Mouse (Mus musculus) forebrain, embryonic 16.5 days (tissue): ENCODE measurements at regions not wholly inside any gene's neighbourhood (a gene's known extent, or its start where the extent isn't known, plus 50 kb on each side); places are given as distances from the start of the nearest gene placed in this dataset.
A peak's percentile ranks its signal among the peaks of the same experiment; 100 is the strongest.
"Not testable (repeated sequence)": the region's sequence is repeated elsewhere in the genome, so short reads cannot be mapped to it uniquely, and the experiment has no call there.

Experiments
- ATAC-seq: fragments of 200-750 bp; cut with Nextera tagmentation; 2 replicates; pipeline ENCODE4 v1.8.0; 2017; ENCODE audit warnings: mild to moderate bottlenecking, moderate library complexity
- H3K27ac ChIP-seq: fragments of 300-500 bp; sonication (generic); 2 replicates; pipeline ENCODE4 v1.5.1; 2014; ENCODE audit warnings: low read length, control low read depth
- H3K27me3 ChIP-seq: fragments of 300-500 bp; sonication (generic); replicated peaks from 2 replicates; pipeline ENCODE4 v1.6.1; 2014; ENCODE audit warnings: low read length; ENCODE audit not compliant: control insufficient read depth, insufficient read depth
- H3K36me3 ChIP-seq: fragments of 300-500 bp; sonication (generic); 2 replicates; pipeline ENCODE4 v1.6.1; 2014; ENCODE audit not compliant: control insufficient read depth, insufficient read depth
- H3K4me1 ChIP-seq: fragments of 300-500 bp; sonication (generic); replicated peaks from 2 replicates; pipeline ENCODE4 v1.6.1; 2014; ENCODE audit warnings: low read length; ENCODE audit not compliant: control insufficient read depth, insufficient read depth
- H3K4me2 ChIP-seq: fragments of 300-500 bp; sonication (generic); 2 replicates; pipeline ENCODE4 v1.6.1; 2014; ENCODE audit warnings: mild to moderate bottlenecking, low read length, control low read depth
- H3K4me3 ChIP-seq: fragments of 300-500 bp; sonication (generic); replicated peaks from 2 replicates; pipeline ENCODE4 v1.5.1; 2014; ENCODE audit warnings: mild to moderate bottlenecking, low read length, control low read depth
- H3K9ac ChIP-seq: fragments of 300-500 bp; sonication (generic); replicated peaks from 2 replicates; pipeline ENCODE4 v1.6.1; 2014; ENCODE audit warnings: low read depth, low read length, control low read depth
- H3K9me3 ChIP-seq: fragments of 300-500 bp; sonication (generic); 2 replicates; pipeline ENCODE4 v1.6.1; 2016; ENCODE audit warnings: low read length; ENCODE audit not compliant: control insufficient read depth
- WGBS: fragments of 180-500 bp; shearing (Covaris S2); extraction: QIAGEN DNeasy Blood & Tissue Kit; methylation state at CpG from one replicate; pipeline ENCODE4 v1.1.7; 2014; 5-methylcytosine and 5-hydroxymethylcytosine counted together

DNA sequence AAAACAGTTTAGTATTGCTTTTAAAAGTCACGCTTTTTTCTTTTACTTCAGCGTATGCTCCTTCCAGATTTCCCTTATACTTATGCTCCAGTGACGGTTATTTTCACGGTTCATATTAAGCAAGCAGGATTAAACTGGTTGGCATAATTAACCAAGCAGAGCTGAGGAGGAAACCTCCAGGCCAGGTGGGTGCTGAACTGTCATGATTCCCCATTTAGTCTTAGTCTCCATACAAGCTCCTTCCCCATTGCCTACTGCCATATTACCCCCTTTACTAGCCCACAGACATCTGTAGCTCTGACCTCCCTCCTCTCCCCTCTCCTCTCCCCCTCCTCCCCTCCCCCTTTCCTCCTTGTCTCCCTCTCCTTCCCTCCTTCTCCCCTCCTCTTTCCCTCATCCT, 621.9 kb upstream of the Chrm3 start:
- no peaks in the 10 kb centered on the region for H3K36me3 ChIP-seq
- H3K4me3 ChIP-seq, result no peak overlapping the region
- H3K9me3 ChIP-seq, result no peaks in the 10 kb centered on the region
- H3K4me1 ChIP-seq, result no peaks in the 10 kb centered on the region
- no peak for ATAC-seq
- 75% methylated on average over 4 of the region's 4 CpGs for WGBS
- no peak overlapping the region for H3K27ac ChIP-seq
- no peak overlapping the region for H3K9ac ChIP-seq
- H3K4me2 ChIP-seq, result no peak overlapping the region
- no peaks in the 10 kb centered on the region for H3K27me3 ChIP-seq

DNA sequence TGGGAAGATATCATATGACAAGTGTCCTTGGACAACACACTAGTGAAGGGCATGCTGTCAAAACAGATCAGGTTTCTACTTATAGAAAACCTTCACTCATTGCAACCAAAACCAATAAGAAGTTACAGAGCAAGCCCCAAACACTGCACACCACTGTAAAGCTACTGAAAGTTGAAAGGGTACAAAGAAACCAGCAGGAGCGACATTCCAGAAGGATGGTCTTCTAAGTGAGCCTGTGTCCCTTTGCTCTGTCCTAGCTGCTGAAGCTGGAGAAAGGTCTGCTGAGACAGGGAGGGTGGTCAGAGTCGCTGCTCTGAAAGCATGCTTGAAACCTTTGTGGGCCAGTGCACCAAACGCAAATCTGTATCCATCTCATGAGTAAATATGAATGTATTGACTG, 611.3 kb upstream of the Chrm3 start:
- no peaks in the 10 kb centered on the region for H3K9me3 ChIP-seq
- H3K4me2 ChIP-seq, result no peak overlapping the region
- H3K27me3 ChIP-seq, result no peaks in the 10 kb centered on the region
- no peak for ATAC-seq
- 69% methylated on average over 3 of the region's 3 CpGs for WGBS
- no peaks in the 10 kb centered on the region for H3K4me1 ChIP-seq
- no peak overlapping the region for H3K9ac ChIP-seq
- no peak overlapping the region for H3K4me3 ChIP-seq
- no peaks in the 10 kb centered on the region for H3K36me3 ChIP-seq
- H3K27ac ChIP-seq, result no peak overlapping the region

DNA sequence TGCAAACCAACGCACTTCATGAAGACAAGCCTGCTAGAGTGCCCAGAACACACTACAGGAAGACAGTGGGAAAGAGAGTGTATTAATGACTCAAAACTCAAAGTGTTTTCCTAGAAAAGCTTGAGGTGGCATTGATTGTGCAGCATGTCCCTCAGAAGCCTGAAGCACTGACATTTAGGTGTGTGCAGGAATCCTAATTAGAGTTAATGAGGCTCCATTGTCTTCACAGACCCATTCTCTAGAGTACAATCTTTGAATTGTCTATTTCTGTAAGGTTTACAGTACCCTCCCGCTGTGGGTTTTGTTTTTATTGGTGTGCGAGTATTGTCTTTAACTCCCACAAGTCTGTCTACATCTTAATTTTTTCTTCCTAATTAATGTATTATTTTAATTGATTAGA, 610.1 kb upstream of the Chrm3 start:
- ATAC-seq, result no peak
- H3K4me3 ChIP-seq, result no peak overlapping the region
- H3K4me2 ChIP-seq, result no peak overlapping the region
- no peaks in the 10 kb centered on the region for H3K4me1 ChIP-seq
- 60% methylated on average over 3 of the region's 3 CpGs for WGBS
- H3K9ac ChIP-seq, result no peak overlapping the region
- H3K9me3 ChIP-seq, result no peaks in the 10 kb centered on the region
- no peaks in the 10 kb centered on the region for H3K36me3 ChIP-seq
- H3K27ac ChIP-seq, result no peak overlapping the region
- no peaks in the 10 kb centered on the region for H3K27me3 ChIP-seq

DNA sequence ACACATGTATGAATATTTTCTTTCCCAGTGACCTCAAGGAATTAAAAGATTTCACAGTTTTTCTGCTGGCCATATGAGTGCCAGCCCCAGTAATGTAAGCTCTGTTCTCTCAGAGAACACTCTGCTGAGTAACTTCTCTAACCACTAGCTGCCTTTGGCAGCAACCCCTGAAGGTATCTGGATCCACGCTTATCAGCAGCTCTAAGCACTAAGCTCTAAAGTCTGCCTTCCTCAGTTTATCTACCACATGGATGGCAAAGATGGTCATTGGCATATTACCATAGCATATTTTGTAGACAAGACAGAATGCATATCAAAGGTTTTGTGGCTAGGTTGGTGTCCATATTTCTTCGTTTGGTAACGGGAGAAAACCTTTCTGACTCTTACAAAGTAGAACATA, 592.3 kb upstream of the Chrm3 start:
- Histone ChIP-seq H3K27ac (no peak overlapping the region), H3K9ac (no peak overlapping the region), H3K4me3 (no peak overlapping the region), H3K4me2 (no peak overlapping the region), H3K9me3 (no peaks in the 10 kb centered on the region), H3K36me3 (no peaks in the 10 kb centered on the region), H3K4me1 (no peaks in the 10 kb centered on the region), H3K27me3 (no peaks in the 10 kb centered on the region)
- no peak for ATAC-seq
- WGBS, result over 99% methylated on average over 3 of the region's 3 CpGs

DNA sequence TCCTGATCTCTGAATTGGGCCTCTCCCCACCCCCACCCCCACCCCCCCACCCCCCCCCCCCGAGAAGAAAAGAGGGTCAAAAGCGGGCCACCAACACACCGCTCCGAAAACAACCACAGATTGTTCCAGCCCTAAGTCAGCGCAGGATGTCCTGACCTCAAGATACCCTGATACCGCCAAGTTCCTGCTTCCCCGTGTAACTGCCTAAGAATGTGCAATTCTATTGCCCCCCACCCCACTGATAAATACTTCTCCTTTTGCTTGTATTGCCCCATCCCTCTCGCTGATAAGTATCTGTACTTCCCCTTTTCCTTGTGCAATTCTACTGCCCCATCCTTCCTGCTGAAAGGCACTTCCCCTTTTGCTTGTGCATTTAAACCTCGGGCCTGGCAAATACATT, 590.0 kb upstream of the Chrm3 start:
- not testable (repeated sequence) for H3K9me3 ChIP-seq, H3K36me3 ChIP-seq, H3K4me2 ChIP-seq, ATAC-seq, H3K4me1 ChIP-seq, H3K4me3 ChIP-seq, H3K27me3 ChIP-seq, H3K9ac ChIP-seq, H3K27ac ChIP-seq
- WGBS, result 90% methylated on average over 7 of the region's 9 CpGs

DNA sequence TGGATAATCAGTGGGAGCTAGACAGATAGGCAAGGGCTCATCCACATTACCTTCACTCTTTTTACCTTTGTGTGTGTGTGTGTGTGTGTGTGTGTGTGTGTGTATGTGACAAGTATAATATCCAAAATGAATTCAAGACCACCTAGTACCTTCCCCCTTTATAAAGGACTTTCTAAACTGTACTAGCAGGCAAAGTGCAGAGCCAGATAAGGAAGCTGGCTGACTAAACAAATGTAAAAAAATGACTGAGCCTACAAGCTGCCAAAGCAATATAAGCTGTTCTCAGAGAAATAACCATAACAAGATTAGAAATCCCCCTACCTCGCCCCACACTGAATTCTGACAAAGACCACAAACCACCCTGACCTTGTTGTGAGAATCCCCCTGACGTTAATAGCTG, 586.8 kb upstream of the Chrm3 start:
- H3K9me3 ChIP-seq, result no peaks in the 10 kb centered on the region
- no peak overlapping the region for H3K9ac ChIP-seq
- H3K4me3 ChIP-seq, result no peak overlapping the region
- ATAC-seq, result no peak
- H3K4me1 ChIP-seq, result no peaks in the 10 kb centered on the region; the same call in 1 of the 2 replicates
- no peak overlapping the region for H3K4me2 ChIP-seq
- H3K27ac ChIP-seq, result no peak overlapping the region
- no peaks in the 10 kb centered on the region for H3K27me3 ChIP-seq
- H3K36me3 ChIP-seq, result no peaks in the 10 kb centered on the region
- WGBS, result 78% methylated on average over 2 of the region's 2 CpGs

DNA sequence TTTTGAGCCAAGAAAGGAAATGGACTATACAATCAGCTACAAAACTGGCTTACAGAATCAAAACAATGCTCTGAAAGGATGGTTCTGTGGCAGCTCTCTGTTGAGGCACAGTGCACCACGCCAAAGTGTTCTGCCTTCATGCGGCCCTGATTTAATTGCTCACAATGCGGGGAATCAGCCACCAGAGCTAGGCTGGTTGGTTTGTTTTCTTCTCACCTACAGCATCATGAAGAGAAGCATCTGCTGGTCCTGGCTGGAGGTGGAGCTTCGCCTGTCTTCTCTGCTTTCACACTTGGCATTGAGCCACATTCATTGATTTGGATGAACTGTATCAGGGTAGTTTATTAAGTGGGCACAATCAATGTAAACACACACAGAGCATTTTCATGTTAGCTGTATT, 583.2 kb upstream of the Chrm3 start:
- Histone ChIP-seq H3K36me3 (no peaks in the 10 kb centered on the region), H3K27me3 (no peaks in the 10 kb centered on the region), H3K4me3 (no peak overlapping the region), H3K4me2 (no peak overlapping the region), H3K9me3 (no peaks in the 10 kb centered on the region), H3K4me1 (no peaks in the 10 kb centered on the region; the same call in 1 of the 2 replicates), H3K9ac (no peak overlapping the region), H3K27ac (no peak overlapping the region)
- WGBS, result 32% methylated on average over 4 of the region's 4 CpGs
- ATAC-seq, result peak; percentile 86

DNA sequence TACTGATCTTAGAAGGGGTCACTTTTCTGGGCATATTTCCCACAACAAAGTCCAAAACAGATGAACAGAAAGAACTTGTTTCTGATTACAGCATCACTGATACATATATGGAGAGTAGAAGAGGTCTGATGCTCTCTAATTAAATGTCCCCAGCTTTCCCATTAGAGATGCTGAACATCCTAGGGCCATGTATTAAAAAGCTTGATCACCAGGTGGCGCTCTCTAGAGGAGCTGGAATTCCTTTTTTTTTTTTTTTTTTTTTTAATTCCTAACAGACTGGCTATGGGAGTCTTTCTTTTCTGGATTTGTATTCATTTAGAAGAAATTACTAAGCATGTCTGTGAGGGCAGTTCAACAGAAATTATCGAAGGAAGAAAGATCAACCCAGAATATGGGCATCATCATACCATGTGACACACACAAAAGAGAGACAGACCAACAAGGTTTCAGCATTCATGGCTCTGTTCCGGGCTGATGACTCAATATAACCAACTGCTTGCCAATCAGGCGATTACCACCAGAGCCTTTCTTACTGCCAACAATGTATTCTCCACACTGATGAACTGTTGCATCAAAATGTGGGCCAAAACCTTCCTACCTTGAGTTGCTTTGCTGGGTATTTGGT, 581.5 kb upstream of the Chrm3 start:
- 45% methylated on average over 4 of the region's 4 CpGs for WGBS
- Histone ChIP-seq H3K9ac (no peak overlapping the region), H3K36me3 (no peaks in the 10 kb centered on the region), H3K4me2 (no peak overlapping the region), H3K4me1 (no peaks in the 10 kb centered on the region; the same call in 1 of the 2 replicates), H3K27me3 (no peaks in the 10 kb centered on the region), H3K4me3 (no peak overlapping the region), H3K27ac (no peak overlapping the region), H3K9me3 (no peaks in the 10 kb centered on the region)
- 0 out of 2 replicates have a peak, but pooled peaks have one; percentile 52 for ATAC-seq

DNA sequence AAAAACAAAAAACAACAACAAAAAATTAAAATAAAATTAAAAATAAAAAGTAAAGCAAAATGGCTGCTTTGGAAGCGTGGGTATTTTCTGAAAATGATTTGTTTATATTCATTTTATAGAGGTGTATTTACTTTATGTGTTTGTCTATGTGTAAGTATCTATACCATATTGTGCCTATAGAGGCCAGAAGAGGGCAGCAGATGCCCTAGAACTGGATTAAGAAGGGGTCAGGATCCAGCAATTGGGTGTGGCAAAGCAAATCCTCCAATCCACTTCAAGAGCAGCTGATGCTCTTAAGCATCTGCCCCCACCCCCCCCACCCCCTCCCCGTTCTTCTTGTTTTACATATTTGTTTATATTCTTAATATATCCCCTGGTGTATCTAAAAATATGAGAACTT, 577.6 kb upstream of the Chrm3 start:
- H3K4me2 ChIP-seq, result no peak overlapping the region
- no peaks in the 10 kb centered on the region for H3K4me1 ChIP-seq
- H3K4me3 ChIP-seq, result no peak overlapping the region
- 95% methylated on average over 2 of the region's 2 CpGs for WGBS
- ATAC-seq, result no peak
- no peak overlapping the region for H3K27ac ChIP-seq
- no peaks in the 10 kb centered on the region for H3K36me3 ChIP-seq
- no peaks in the 10 kb centered on the region for H3K27me3 ChIP-seq
- no peaks in the 10 kb centered on the region for H3K9me3 ChIP-seq
- H3K9ac ChIP-seq, result no peak overlapping the region

DNA sequence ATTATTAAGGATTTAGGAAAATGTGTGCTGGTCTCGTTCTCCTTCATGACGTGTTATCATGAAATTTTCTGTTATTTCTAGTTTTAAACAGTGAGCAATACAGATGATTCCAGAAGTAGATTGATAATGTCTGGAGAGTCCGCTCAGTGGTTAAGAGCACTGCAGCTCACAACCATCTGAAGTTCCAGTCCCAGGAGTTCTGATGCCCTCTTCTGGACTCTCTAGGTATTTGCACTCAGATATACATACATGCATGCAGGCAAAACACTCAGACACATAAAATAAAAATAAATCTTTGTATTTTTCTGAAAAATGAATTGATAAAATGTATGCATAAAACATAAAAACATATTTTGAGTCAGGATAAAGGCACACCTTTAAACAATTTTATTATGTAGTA, 570.1 kb upstream of the Chrm3 start:
- H3K36me3 ChIP-seq, result no peaks in the 10 kb centered on the region
- no peaks in the 10 kb centered on the region for H3K4me1 ChIP-seq
- H3K27me3 ChIP-seq, result no peaks in the 10 kb centered on the region
- WGBS, result 90% methylated on average over 3 of the region's 3 CpGs
- no peak for ATAC-seq
- H3K27ac ChIP-seq, result no peak overlapping the region
- H3K4me3 ChIP-seq, result no peak overlapping the region
- H3K9ac ChIP-seq, result no peak overlapping the region
- no peak overlapping the region for H3K4me2 ChIP-seq
- H3K9me3 ChIP-seq, result no peaks in the 10 kb centered on the region
